Mouse (Mus musculus): Measurements from ENCODE around the gene Slc44a3. TPM values are rescaled to one million over a fixed set of nuclear protein-coding genes. Genes with fewer than 3 reads are reported as not detected.

Slc44a3 gene
- polyA plus RNA-seq, 1 experiment from 2014 or later, result 25.2 TPM

DNA sequence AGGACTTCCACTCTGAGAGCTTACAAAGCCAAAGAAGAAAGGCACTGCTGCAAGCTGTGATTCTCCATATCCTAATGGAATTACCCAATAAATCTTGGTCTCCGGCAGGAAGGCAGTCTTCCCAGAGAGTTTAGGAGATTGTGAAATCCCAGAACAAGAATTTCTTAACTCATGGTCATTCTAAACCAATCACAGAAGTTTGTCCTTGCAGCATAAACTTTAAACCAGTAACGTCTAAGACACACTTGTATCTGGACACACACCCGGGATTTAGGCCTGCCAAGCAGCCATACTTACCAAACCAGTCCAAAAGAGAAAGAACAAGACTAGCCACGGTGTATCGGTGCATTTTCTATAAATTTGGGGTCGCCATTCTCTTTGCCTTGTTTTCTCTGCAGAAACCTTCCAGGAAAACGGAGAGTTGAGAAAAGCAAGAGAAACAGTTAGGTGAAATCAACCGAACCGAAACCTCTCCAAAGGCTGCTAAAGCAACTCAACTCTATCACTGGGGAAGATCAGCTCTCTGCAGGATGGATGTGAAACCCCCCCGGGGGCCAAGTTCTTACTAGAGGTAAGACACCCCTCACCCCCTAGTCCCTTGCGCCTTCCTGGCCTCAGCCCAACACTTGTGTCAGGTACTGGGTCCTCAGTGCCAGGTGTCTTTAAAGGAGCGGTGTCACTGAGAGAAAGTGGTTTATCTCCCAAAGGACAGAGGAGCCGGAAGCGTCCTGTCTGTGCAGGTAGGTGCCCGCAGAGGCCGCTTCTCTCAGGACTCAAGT is 645 bp downstream of the Slc44a3 start:
- H3K9ac ChIP-seq (ENCODE audit: low read depth, low read length), result peak overlapping the region; percentile 54
- 0 out of 2 replicates have a peak, but pooled peaks cover 3% of the 10 kb centered on the region for H3K36me3 ChIP-seq (ENCODE audit: control insufficient read depth, insufficient read depth)
- H3K4me3 ChIP-seq (ENCODE audit: low read depth, low read length), result peak overlapping the region; percentile 50
- peak overlapping the region; percentile 75 for H3K27ac ChIP-seq (ENCODE audit: low read depth, low read length)
- TF ChIP-seq CTCF (IDR thresholded peaks at IDR 0.05; ENCODE audit: low read depth), result no peak
- ATAC-seq, result peak; percentile 55
- peak overlapping the region; percentile 75 for H3K4me2 ChIP-seq (replicated peaks; ENCODE audit: low read depth)
- 26% methylated on average over 16 of the region's 16 CpGs for WGBS
- H3K27me3 ChIP-seq (replicated peaks; ENCODE audit: control insufficient read depth, insufficient read depth, low read length), result no peaks in the 10 kb centered on the region
- peaks cover 3% of the 10 kb centered on the region; the same call in 1 of the 2 replicates for H3K4me1 ChIP-seq (replicated peaks; ENCODE audit: control insufficient read depth, insufficient read depth, low read length)
- no peaks in the 10 kb centered on the region for H3K9me3 ChIP-seq (ENCODE audit: control insufficient read depth)

DNA sequence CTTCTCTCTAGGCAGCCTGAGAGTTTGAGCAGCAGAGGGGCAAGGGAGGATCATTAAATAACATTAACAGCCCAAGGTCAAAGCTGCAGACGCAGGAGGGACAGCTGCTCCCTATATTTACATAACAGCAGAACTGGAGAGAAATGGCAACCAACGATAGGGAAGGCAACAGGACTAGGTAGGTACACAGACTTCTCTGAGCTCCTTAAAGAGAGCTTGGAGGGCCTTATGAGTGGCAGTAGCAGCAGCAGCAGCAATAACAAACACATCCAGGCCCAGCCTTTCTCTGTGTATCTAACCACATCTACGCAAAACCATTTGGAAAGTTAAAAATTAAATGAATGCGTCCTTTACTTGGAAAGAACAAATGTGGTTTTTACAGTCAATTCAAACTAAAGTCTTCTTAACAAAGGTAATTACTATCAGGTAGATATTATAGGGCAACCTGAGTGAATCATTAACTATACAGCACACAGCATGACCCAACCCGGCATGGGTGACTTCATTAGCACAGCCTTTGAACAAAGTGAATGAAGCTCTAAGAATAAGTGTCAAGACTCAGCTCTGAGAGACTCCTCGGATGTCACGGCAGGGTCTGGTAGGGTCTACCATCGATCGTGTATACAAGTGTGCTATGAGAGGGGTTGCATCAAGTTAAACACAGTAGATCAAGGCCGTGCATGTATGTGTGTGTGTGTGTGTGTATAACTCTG is 1.5 kb downstream of the Slc44a3 start:
- no peaks in the 10 kb centered on the region for H3K9me3 ChIP-seq (ENCODE audit: control insufficient read depth)
- peak overlapping the region; percentile 50 for H3K4me3 ChIP-seq (ENCODE audit: low read depth, low read length)
- TF ChIP-seq CTCF (IDR thresholded peaks at IDR 0.05; ENCODE audit: low read depth), result no peak
- ATAC-seq, result peak; percentile 83
- peaks cover 3% of the 10 kb centered on the region; the same call in 1 of the 2 replicates for H3K4me1 ChIP-seq (replicated peaks; ENCODE audit: control insufficient read depth, insufficient read depth, low read length)
- no peaks in the 10 kb centered on the region for H3K27me3 ChIP-seq (replicated peaks; ENCODE audit: control insufficient read depth, insufficient read depth, low read length)
- peak overlapping the region; percentile 75 for H3K4me2 ChIP-seq (replicated peaks; ENCODE audit: low read depth)
- WGBS, result 28% methylated on average over 10 of the region's 10 CpGs
- 0 out of 2 replicates have a peak, but pooled peaks cover 3% of the 10 kb centered on the region for H3K36me3 ChIP-seq (ENCODE audit: control insufficient read depth, insufficient read depth)
- H3K9ac ChIP-seq (ENCODE audit: low read depth, low read length), result no peak overlapping the region
- peak overlapping the region; percentile 75 for H3K27ac ChIP-seq (ENCODE audit: low read depth, low read length)

DNA sequence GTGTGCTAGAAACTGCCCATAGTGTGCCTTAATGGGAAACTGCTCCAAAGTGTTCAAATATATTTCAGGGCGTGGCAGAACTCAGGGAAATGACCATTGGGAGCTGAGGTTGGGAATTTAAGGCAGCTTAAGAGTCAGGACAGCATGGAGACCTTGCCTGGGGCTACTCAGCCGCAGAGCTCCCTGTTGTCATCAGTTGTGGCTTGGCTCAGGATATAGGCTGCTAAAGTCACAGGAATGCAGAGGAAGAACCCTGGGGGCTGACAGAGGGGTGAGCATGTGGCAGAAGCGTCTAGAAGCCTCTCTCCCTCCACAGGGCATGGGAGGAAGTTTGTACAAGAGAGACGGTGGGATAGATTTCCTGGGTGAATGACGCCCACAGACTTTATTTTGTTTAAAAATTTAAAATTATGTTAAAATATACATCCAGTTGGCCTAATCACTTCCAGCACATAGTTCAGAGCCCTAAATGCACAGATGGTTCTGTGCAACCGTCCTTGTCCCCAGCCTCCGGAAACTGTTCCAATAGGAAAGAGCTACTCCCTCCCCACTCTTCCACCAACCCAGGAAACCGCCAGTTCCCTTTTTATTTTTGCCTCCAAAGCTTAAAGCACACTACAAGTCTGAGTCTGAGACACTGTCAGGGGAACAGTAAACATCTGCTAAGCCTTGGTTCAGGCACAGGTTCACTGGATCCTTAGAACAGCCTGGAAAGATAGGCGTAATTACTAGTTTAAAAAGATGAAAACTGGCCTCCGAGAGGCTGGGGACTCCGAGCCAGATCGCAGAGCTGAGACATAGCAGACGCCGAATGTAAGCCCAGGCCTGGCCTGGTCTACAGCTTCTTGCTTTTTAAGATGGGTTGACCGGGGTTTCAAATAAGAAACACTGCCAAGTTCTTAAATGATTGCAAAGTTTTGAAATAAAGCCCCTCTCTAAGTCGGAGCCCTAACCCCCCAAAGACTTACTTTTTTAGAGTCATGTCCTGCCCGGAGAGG is 5.8 kb downstream of the Slc44a3 start:
- WGBS, result 60% methylated on average over 17 of the region's 17 CpGs
- Histone ChIP-seq H3K4me3 (ENCODE audit: low read depth, low read length) (no peak overlapping the region), H3K36me3 (ENCODE audit: control insufficient read depth, insufficient read depth) (0 out of 2 replicates have a peak, but pooled peaks cover 10% of the 10 kb centered on the region), H3K4me1 (replicated peaks; ENCODE audit: control insufficient read depth, insufficient read depth, low read length) (no peaks in the 10 kb centered on the region; the same call in 1 of the 2 replicates), H3K9me3 (ENCODE audit: control insufficient read depth) (no peaks in the 10 kb centered on the region), H3K4me2 (replicated peaks; ENCODE audit: low read depth) (no peak overlapping the region), H3K27ac (ENCODE audit: low read depth, low read length) (no peak overlapping the region), H3K9ac (ENCODE audit: low read depth, low read length) (no peak overlapping the region), H3K27me3 (replicated peaks; ENCODE audit: control insufficient read depth, insufficient read depth, low read length) (no peaks in the 10 kb centered on the region)
- no peak for ATAC-seq
- TF ChIP-seq CTCF (IDR thresholded peaks at IDR 0.05; ENCODE audit: low read depth), result no peak

DNA sequence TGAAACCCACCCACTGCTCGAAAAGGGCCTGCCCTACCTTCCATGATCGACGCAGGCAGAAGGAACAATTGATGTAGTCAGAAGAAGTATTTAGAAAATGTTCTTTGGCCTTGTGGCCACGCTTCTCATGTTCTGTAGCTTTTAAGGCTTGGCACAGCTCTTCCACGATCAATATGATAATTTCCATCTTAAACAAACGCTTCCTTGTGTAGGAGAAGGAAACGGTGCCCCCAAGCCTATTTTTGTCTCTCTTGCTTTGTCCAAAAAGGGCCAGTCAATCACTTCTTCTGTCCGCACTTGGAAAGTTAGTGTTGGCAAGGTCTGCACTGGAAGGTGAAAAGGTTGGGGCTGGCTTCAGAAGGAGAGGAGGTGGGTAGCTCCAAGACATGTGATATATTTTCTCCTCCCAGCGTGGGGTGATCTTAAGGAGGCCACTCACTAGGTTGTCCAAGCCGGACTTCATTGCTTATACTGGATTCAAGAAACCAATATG is 10.5 kb downstream of the Slc44a3 start:
- H3K36me3 ChIP-seq (ENCODE audit: control insufficient read depth, insufficient read depth), result peaks cover 6% of the 10 kb centered on the region; the same call in 1 of the 2 replicates
- no peak overlapping the region for H3K4me2 ChIP-seq (replicated peaks; ENCODE audit: low read depth)
- no peaks in the 10 kb centered on the region for H3K4me1 ChIP-seq (replicated peaks; ENCODE audit: control insufficient read depth, insufficient read depth, low read length)
- H3K27me3 ChIP-seq (replicated peaks; ENCODE audit: control insufficient read depth, insufficient read depth, low read length), result no peaks in the 10 kb centered on the region
- WGBS, result 83% methylated on average over 10 of the region's 10 CpGs
- TF ChIP-seq CTCF (IDR thresholded peaks at IDR 0.05; ENCODE audit: low read depth), result no peak
- H3K27ac ChIP-seq (ENCODE audit: low read depth, low read length), result no peak overlapping the region
- no peak overlapping the region for H3K4me3 ChIP-seq (ENCODE audit: low read depth, low read length)
- ATAC-seq, result no peak
- H3K9me3 ChIP-seq (ENCODE audit: control insufficient read depth), result no peaks in the 10 kb centered on the region
- no peak overlapping the region for H3K9ac ChIP-seq (ENCODE audit: low read depth, low read length)

DNA sequence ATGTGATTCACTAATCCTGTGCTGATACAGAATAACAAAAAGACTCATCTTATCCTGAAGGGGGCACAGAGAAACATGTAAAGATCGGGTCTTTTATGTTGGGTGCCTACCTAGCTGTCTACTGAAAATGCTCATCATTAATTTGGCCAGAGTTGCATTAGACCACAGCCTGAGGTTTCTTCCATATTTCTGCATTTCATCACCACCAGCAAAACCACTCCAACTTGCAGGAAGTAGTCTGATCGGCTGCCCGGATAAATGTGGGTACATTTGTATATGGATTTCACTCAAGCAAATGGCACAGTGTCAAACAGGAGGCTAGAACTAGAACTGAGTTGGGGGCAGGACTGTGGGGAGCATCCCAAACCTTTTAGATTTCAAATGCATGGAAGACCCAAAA is 11.1 kb downstream of the Slc44a3 start:
- Histone ChIP-seq H3K4me2 (replicated peaks; ENCODE audit: low read depth) (no peak overlapping the region), H3K4me1 (replicated peaks; ENCODE audit: control insufficient read depth, insufficient read depth, low read length) (no peaks in the 10 kb centered on the region), H3K27me3 (replicated peaks; ENCODE audit: control insufficient read depth, insufficient read depth, low read length) (no peaks in the 10 kb centered on the region), H3K36me3 (ENCODE audit: control insufficient read depth, insufficient read depth) (peaks cover 6% of the 10 kb centered on the region; the same call in 1 of the 2 replicates), H3K9me3 (ENCODE audit: control insufficient read depth) (no peaks in the 10 kb centered on the region), H3K4me3 (ENCODE audit: low read depth, low read length) (no peak overlapping the region), H3K9ac (ENCODE audit: low read depth, low read length) (no peak overlapping the region), H3K27ac (ENCODE audit: low read depth, low read length) (no peak overlapping the region)
- WGBS, result 80% methylated on average over 3 of the region's 3 CpGs
- no peak for ATAC-seq
- TF ChIP-seq CTCF (IDR thresholded peaks at IDR 0.05; ENCODE audit: low read depth), result no peak

Measured in intestine, postnatal 0 days (tissue).